Mouse (Mus musculus) lung, embryonic 14.5 days (tissue): Measurements from ENCODE around the gene Nanp. TPM values are rescaled to one million over a fixed set of nuclear protein-coding genes. Genes with fewer than 3 reads are reported as not detected.

Experiments
- ATAC-seq: fragments of 200-750 bp; cut with Nextera tagmentation; 2 replicates; pipeline ENCODE4 v1.8.0; 2017; ENCODE audit warnings: mild to moderate bottlenecking, moderate TSS enrichment, moderate library complexity; ENCODE audit not compliant: insufficient read depth
- DNase-seq: peaks from one replicate; pipeline ENCODE4 v3.0.0-alpha.2; 2015
- H3K27ac ChIP-seq: fragments of 300-500 bp; sonication (generic); 2 replicates; pipeline ENCODE4 v1.5.1; 2014; ENCODE audit warnings: low read depth, mild to moderate bottlenecking, moderate library complexity
- H3K27me3 ChIP-seq: fragments of 300-500 bp; sonication (generic); 2 replicates; pipeline ENCODE4 v1.6.1; 2014; ENCODE audit warnings: low read length, control low read depth; ENCODE audit not compliant: insufficient read depth
- H3K36me3 ChIP-seq: fragments of 300-500 bp; sonication (generic); 2 replicates; pipeline ENCODE4 v1.6.1; 2014; ENCODE audit warnings: control low read depth; ENCODE audit not compliant: insufficient read depth
- H3K4me1 ChIP-seq: fragments of 300-500 bp; sonication (generic); 2 replicates; pipeline ENCODE4 v1.6.1; 2014; ENCODE audit warnings: antibody characterized with exemption, control low read depth; ENCODE audit not compliant: insufficient read depth
- H3K4me2 ChIP-seq: fragments of 300-500 bp; sonication (generic); 2 replicates; pipeline ENCODE4 v1.6.1; 2014; ENCODE audit warnings: mild to moderate bottlenecking
- H3K4me3 ChIP-seq: fragments of 300-500 bp; sonication (generic); 2 replicates; pipeline ENCODE4 v1.5.1; 2014; ENCODE audit warnings: low read depth, low read length
- H3K9ac ChIP-seq: fragments of 300-500 bp; sonication (generic); 2 replicates; pipeline ENCODE4 v1.6.1; 2014
- H3K9me3 ChIP-seq: fragments of 300-500 bp; sonication (generic); 2 replicates; pipeline ENCODE4 v1.6.1; 2016; ENCODE audit warnings: low read depth, low read length, control low read depth
- CTCF ChIP-seq: IDR thresholded peaks from 2 replicates; pipeline ENCODE4 v1.5.1; 2016; ENCODE audit warnings: antibody characterized with exemption, low read depth
- WGBS: fragments of 180-500 bp; shearing (Covaris S2); extraction: QIAGEN DNeasy Blood & Tissue Kit; methylation state at CpG from one replicate; pipeline ENCODE4 v1.1.7; 2014; 5-methylcytosine and 5-hydroxymethylcytosine counted together
- polyA plus RNA-seq: library from polyadenylated mRNA; unstranded; fragments of >200 nt; fragmentation: Nextera tagmentation; extraction: Ambion mirVana; gene quantifications from 2 replicates; pipeline ENCODE4 v1.2.1, GENCODE M21; 2014

Nanp gene
- polyA plus RNA-seq, 1 experiment from 2014 or later = 48.5 TPM

GRCm38 (mm10) chr2:150982051-150982450 is 57.1 kb downstream of the Nanp start:
- no peak overlapping the region for H3K9ac ChIP-seq
- no peaks in the 10 kb centered on the region for H3K4me1 ChIP-seq
- no peaks in the 10 kb centered on the region for H3K27me3 ChIP-seq
- no peaks in the 10 kb centered on the region for H3K9me3 ChIP-seq
- ATAC-seq (no peak), DNase-seq (no peak)
- 0 out of 2 replicates have a peak, but pooled peaks cover 2% of the 10 kb centered on the region for H3K36me3 ChIP-seq
- no peak for TF ChIP-seq CTCF
- no peak overlapping the region for H3K4me3 ChIP-seq
- no peak overlapping the region for H3K27ac ChIP-seq
- no peak overlapping the region for H3K4me2 ChIP-seq

DNA sequence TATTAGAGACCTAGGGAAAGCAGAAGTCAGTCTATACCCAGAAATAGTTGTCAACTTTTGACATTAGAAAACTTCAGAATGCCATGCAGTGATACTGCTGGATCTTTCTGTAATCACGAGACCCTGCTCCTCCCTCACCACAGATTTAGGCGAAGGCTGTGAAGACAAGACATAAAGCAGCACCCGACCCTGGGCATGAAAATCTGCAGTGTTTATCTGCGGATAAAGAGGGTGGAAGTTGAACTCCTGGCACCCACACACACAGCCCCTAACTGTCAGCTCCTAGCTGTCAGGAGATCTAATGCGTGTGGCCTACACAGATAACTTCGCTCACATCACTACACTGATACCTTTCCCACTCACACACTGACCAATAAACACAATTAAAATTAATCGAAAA is 57.7 kb downstream of the Nanp start:
- no peak for TF ChIP-seq CTCF

GRCm38 (mm10) chr2:150979861-150980620 is 59.2 kb downstream of the Nanp start:
- no peak for TF ChIP-seq CTCF
- Histone ChIP-seq H3K4me3 (no peak overlapping the region), H3K9ac (no peak overlapping the region), H3K4me1 (no peaks in the 10 kb centered on the region), H3K27me3 (no peaks in the 10 kb centered on the region), H3K4me2 (no peak overlapping the region), H3K36me3 (peaks cover 17% of the 10 kb centered on the region; the same call in 1 of the 2 replicates), H3K9me3 (no peaks in the 10 kb centered on the region), H3K27ac (no peak overlapping the region)
- 81% methylated on average over 14 of the region's 14 CpGs for WGBS
- ATAC-seq = no peak
- DNase-seq = no peak

More for the DNA sequence above, 57.7 kb downstream of the Nanp start:
- H3K4me3 ChIP-seq = no peak overlapping the region
- H3K9ac ChIP-seq = no peak overlapping the region
- no peaks in the 10 kb centered on the region for H3K27me3 ChIP-seq
- H3K27ac ChIP-seq = no peak overlapping the region
- H3K4me1 ChIP-seq = no peaks in the 10 kb centered on the region
- DNase-seq = peak; percentile 3
- WGBS = 40% methylated on average over 7 of the region's 7 CpGs
- H3K36me3 ChIP-seq = 0 out of 2 replicates have a peak, but pooled peaks cover 5% of the 10 kb centered on the region
- H3K9me3 ChIP-seq = no peaks in the 10 kb centered on the region
- peak; percentile 74; the same call in 1 of the 2 replicates for ATAC-seq
- H3K4me2 ChIP-seq = no peak overlapping the region

Other genes starting within 250 kb of the Nanp start
- 59.2 and 67.2 TPM in 2 replicates for gene Abhd12, start 134.7 kb downstream of the Nanp start, polyA plus RNA-seq
- 55.4 and 58.1 TPM in 2 replicates for gene Gins1, start 134.0 kb downstream of the Nanp start, polyA plus RNA-seq
- gene Ninl, start within 50 bp of the Nanp start, polyA plus RNA-seq = 12.6 and 20.3 TPM in 2 replicates
- gene Gm14151, start 53.0 kb upstream of the Nanp start, polyA plus RNA-seq = not detected in 2 replicates
- gene Gm14147, start 58.8 kb upstream of the Nanp start, polyA plus RNA-seq = not detected in 2 replicates